Mouse (Mus musculus) liver, adult 2 months (tissue): Measurements from ENCODE around the gene Clec2g.

Experiments used
- CTCF ChIP-seq: fragments of 200-500 bp; IDR thresholded peaks from 2 replicates; pipeline ENCODE4 v1.5.1; 2011; ENCODE audit warnings: low read depth, low read length, control low read depth
- POLR2A ChIP-seq: fragments of 200-500 bp; IDR thresholded peaks from 2 replicates; pipeline ENCODE4 v1.6.1; 2011; ENCODE audit warnings: low read length, control low read depth; ENCODE audit not compliant: insufficient read depth; ENCODE audit errors: extremely low read depth

GRCm38 (mm10) chr6:128933050-128933449 is 1.1 kb upstream of the Clec2g start:
- TF ChIP-seq POLR2A (no peak), CTCF (no peak)
